Mouse (Mus musculus) erythroblast, adult 5-6 weeks (primary cell): ENCODE results near the gene Usp35. TPM values are rescaled to one million over a fixed set of nuclear protein-coding genes. Genes with fewer than 3 reads are reported as not detected.

Source experiments
- ATAC-seq: replicated peaks from 2 replicates; pipeline ENCODE4 v1.8.0; 2016; ENCODE audit warnings: moderate number of reproducible peaks, mild to moderate bottlenecking, moderate TSS enrichment, inconsistent platforms; ENCODE audit not compliant: poor library complexity, low FRiP score, severe bottlenecking
- total RNA-seq, 2 experiments: library from RNA; stranded (forward) in 1 of 2; stranded (reverse) in 1 of 2; fragments of 150-400 nt in 1 of 2; fragments of 200-764, 138-1000 nt in 1 of 2; gene quantifications; 2 replicates each; pipeline versions ENCODE4 v1.2.3 to v1.2.4; 2015 to 2017; ENCODE audit warnings: low replicate concordance in 2 of 2

Usp35 gene
- total RNA-seq, 2 experiments from 2014 or later = 0.26 to 0.38 TPM

DNA sequence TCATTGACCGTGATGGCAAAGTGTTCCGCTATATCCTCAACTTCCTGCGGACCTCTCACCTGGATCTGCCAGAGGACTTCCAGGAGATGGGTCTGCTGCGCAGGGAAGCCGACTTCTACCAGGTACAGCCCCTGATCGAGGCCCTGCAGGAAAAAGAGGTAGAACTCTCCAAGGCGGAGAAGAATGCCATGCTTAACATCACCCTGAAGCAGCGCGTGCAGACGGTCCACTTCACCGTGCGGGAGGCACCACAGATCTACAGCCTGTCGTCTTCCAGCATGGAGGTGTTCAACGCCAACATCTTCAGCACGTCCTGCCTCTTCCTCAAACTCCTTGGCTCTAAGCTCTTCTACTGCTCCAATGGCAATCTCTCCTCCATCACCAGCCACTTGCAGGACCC lies 15.6 kb upstream of the Usp35 start:
- no peak for ATAC-seq

DNA sequence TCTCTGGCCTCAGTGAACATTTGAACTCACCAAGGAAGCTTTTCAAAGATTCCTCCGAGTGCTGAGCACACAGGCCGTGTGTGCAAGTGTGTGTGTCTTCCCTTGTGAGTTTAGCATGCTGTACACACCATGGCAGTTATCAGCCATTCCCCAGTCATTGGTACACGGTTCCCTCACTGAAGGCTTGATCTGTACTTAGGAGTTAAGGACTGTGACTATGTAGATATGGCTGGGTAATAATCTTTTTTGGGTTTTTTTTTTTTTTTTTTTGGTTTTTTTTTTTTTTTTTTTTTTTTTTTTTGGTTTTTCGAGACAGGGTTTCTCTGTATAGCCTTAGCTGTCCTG lies 15.0 kb upstream of the Usp35 start:
- no peak for ATAC-seq

DNA sequence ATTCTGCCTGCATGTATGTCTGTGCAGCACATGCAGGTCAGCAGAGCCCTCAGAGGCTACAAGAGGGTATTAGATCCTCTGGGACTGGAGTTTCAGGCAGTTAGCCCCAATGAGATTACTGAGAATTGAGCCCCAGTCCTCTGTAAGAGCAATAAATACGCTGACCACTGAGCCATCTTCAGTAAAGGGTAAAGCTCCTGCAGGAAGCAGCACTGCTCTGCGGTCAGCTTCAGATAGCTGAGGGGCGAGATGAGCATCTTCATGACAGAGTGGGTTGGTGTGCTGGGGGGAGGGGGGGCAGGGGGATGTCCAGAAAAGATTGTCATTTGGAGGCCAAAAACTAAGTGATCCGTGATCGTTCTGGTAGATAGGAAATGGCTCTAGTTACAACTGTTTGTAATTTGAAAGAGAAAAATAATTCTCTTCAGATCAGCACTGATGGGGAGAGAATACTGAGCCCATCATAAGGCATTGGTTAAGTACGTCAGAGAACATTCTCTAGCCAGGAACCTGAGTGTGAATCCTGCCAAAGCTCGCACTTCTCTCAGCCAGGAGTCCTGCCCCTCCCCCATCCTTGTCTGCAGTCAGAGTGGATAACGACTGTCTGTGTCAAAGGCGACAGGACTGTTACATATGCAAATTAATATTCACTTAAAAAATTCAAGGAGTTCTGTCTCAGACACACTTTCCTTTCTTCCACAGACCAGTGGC lies 14.4 kb upstream of the Usp35 start:
- no peak for ATAC-seq

DNA sequence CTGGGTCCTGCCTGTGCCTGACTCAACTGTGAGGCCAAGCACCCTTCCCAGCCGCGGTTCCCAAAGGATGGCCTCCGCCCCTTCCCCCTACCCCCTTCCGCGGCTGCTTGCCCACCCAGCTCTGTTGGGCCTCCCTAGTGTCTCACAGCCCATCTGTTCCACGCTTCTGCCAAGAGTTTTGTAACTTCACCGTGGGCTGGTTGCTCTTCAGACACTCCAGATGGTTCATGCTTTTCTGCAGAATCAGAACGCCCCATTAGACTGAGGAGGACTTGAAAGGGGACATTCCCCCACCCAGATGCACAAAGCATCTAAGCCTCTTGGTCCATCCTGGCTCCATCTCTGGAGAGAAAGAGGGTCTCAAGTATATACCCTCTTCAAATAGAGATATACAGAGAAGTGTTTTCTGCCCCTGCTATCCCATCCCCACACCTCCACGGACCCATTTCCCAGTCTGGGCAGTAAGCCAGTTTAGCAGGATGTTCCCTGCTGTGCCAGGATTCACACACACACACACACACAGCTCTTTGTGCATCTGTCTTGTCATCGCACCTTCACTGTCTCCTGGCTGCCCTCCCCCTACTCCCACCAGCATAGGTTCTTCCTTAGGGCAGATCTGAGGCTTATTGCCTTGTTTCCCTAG lies 13.5 kb upstream of the Usp35 start:
- no peak for ATAC-seq

DNA sequence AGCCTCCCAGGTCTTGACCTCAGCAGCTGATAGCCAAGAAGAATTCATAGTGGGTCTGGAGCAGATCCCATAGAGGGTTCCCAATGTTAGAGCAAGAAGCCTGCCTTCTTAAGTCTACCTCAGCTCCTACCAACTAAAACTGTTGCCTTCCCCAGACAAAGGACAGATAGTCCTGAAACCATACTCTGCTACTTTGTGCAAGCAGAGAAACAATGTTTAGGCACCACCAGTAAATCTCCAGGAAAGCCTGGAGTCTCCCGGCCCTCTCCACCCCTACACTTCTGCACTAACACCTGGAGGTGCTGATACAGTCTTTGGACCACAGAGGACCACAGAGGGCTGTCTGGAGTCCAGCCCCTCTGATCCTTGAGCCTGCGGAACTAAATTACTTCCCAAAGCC lies 12.8 kb upstream of the Usp35 start:
- no peak for ATAC-seq

DNA sequence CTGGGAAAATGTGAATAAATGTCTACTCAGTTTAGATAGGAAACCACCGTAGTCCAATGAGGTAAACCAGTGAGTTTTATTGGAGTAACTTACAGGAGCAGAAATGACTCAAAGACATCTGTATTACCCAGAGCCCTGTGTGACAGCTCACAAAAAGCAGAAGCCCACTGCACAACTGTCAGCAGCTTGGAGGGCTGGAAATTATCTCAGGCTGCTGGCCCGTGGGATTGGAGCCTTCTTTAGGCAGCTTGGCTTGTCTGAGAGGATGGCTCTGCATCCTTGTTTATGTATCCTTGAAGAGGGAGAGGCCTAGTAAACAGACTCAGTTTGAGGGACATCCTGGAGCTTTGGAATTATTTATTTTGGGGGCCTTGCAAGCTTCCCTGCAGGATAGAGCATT lies 11.1 kb upstream of the Usp35 start:
- no peak for ATAC-seq

DNA sequence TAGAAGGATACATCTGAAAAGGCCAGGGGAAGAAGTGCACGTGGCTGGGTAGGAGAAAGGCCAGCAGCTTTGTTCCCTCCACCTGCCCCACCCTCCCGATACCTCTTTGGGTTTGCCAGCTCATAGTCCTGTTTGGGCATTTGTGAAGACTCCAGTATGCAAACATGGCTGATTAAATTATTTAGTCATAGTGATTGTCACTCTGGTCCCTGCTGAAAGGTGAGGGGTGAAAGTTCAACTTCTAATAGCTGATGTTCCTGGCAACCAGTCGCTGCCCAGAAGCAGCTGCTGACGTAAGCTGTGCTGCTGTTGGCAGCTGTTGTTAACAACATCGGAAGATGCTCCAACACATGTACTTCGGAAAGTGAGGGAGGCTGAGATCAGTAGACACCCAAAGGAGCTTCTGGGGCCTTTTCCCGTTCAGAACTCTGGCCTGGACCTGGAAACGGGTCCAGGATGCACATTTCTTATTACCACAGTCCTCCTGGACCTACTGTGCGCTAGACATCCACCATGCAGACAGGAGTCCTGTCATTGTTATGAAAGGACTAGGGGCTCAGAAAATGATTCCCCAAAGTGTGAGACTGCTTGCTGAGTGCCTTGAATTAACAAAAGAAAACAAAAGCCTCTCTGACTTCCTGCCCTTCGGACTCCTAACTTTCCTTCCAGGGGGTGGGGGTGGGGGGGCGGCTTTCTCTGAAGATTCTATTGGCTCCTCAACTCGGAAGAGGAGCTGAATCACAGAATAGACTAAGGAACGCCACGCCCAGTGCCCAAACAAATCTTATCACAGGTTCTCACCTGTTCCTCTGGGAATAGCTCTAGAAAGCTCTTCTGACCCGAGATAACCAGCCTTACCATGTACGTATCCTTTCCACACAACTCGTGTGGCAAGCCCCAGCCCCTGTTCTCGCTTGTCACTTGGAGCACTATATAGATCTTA lies 9.4 kb upstream of the Usp35 start:
- ATAC-seq = no peak

DNA sequence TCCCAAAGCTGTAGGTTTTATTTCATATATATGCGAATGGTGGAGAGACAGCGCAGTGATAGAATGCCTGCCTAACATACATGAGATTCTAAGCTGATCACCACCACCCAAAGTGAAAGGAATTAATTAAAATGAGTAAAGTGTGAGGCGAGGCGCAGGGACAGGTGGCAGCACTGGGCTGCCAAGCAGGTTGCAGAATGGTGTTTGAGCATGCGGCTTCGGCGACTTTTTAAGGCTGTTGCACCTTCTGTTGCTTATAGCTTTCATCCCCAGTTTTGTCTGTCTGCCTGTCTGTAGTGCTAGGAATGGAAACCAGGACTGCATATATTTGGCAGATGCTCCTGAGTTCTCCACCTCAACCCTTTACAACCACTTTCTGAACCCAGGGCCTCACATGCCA lies 7.8 kb upstream of the Usp35 start:
- ATAC-seq = no peak

DNA sequence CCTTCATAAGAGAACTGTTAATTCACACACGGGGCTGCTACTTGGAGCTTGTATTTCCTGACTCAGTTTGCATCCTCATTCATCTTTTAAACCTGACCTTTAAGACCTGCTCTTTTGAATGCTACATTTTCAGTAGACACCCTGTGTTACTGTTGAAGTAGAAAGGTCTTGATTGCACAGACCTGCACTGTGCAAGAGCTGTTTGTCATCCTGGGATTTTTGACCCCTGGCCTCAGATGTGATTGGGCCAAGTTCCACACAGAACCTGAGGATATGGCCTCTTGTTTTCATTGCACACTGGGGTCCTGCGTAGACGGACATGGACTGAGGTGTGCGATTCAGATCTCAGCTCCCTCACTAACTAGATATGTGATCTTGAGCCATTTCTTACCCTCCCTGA lies 6.8 kb upstream of the Usp35 start:
- no peak for ATAC-seq

DNA sequence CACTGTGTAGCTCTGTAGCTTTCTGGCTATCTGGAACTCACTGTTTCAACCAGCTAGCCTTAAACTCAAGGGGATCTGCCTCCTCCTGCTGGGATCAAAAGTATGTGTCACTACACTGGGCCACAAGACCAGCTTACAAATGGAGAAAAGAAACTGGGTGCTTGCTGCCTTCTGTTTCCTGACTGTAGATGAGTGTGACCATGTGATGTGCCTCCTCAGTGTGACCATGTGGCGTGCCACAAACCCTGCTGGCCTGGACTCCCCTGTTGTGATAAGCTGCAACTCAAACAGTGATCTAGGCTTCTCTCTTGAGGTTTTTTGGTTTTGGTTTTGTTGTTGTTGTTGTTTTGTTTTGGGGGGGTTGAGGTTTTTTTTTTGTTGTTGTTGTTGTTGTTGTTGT lies 4.9 kb upstream of the Usp35 start:
- ATAC-seq = no peak

DNA sequence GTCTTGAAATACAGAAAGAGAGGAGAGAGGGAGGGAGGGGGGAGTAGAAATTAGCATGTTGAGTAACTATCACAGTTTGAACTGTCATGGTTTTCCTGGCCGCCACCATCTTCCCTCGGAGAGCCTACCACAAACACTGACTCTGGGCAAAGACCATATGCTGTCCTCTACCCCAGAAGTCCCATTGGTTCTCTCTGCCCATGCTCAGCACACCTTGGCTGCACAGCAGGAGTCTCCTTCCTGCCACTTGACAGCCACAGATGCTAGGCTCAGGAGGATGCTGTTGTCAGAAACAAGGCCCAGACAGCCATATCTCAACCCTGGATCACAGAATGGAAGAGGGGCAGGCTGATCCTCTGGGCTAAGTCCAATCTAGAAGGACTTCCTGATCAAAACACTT lies 2.6 kb upstream of the Usp35 start:
- ATAC-seq = no peak

DNA sequence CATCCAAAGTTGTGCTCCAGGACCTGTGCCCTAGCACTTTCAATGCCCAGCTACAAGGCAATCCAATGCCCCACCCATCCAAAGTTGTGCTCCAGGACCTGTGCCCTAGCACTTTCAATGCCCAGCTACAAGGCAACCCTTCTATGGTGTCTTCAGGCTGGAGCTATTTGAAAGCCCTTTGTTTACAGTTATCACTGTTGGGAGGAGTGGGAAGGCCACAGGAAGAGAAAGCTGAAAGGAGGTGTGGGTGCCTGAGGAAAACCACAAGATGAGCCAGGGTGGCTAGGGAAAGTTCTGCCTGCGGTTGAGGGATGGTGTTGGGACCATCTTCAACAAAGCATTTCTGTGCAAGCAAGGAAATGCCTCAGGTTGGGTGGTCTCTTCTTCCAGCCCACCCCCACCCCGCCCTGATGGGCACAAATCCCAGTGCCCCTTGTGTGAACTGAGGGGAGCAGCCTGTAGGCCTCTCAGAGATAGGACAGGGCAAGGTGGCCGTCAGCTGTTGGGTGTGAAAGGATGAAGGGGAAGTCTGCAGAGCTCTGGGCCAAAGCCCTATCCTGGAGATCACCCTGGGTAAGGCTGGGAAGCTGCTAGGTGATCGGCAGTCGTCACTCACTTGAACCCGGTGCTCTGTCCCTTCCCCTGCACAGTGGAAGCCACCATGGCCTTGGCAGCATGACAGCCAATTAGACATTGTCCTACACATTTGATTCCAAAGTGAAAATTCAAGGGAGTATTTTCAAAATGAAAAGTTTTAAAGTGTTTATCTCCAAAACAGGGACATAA lies 1.5 kb upstream of the Usp35 start:
- no peak for ATAC-seq

DNA sequence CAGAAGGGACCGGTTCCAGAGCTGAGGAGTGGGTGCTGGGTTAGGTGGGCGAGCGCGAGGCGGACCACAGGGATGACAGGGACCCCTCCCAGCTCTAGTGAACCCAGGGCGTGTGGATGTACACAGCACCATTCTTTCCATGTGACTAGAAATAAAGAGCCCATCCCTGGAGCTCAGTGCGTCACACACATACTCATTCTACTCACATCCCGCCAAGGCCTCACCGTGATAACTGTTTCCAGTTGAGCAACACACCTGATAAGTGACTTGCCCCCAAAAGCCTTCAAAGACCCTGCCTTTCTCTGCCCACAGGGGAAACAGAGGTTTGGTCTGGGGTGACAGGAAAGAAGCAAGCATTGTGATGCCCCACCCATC lies 834 bp upstream of the Usp35 start:
- no peak for ATAC-seq

DNA sequence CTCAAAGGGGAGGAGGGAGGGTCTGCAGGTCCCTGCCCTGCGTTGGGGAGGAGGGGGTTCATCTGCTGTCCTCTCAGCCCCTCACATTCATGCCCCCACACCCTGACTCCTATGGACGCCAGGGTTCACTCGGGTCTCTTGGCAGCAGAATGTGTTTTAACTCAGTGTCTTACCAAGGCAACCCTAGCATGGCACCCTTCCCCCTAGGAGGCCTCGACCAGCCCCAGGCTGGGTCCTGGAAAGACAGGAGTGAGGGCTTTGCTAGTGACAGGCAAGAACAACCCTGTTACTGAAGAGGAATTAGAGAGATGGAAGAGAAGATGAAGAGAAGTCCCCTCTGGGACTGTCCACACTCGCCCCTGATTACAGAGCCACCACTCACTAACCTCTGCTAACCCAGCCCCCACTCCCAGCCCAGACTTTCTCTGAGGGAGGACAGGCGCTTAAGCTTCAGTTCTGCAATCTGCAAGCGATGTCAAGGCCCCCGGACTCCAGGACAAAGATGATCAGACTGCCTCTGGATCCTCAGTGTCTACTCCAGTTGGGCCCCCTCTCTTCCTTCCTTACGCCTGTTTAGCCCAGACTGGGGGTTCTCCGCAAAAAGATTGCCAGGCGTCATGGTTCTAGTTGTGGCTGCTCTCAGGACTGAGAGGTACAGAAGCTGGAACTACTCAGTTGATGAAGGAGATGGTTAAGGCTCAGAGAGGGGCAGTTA lies 732 bp downstream of the Usp35 start:
- ATAC-seq = no peak

DNA sequence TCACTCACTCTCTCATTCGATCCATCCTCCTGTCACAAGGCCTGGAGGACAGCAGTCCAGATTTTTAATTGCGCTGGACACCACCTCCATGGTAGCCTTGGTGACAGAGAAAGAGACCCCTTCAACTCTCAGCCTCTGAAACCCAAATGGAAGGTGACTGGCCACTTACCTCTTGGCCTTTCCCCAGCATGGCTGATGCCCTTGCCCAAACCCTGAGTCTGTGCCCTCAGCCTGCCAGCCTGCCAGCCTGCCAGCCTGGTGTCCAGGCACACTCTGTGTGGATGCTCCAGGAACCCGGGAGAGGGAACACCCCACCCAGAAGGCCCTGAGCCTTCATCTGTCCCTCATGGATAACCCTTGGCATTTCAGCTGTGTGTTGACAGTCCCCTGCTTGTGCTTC lies 2.1 kb downstream of the Usp35 start:
- ATAC-seq = no peak

DNA sequence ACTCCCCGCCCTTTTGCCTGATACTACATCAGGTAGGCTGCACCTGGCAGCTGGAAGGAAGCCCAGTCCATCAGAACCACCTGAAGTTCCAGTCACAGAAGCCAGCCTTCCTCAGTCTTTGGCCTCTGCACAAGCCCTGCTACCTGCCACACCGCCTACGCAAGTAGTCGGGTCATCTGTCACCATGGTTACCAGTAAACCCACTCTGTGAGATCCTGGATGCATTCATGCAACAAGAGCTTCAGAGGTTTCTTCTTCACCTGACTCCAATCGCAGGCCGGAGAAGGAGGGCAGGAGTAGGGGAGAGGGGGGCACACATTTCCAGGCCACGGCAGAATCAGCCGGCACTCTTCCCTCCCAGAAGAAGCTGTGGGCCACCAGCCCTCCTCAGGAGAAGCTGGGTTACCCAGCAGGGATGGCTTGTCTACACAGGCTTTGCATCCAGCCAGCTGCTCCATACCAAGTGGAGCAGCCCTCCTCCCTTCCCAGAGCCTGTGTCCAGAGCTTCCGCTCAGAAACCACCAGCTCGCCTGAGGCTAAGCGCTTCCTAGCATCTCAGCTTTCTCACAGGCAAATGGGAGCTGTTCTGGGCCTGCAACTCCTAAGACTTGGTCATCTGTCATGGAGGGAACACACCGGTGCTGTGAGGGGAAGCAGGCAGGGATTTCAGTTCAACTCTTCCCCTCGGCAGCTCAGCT lies 2.8 kb downstream of the Usp35 start:
- no peak for ATAC-seq

DNA sequence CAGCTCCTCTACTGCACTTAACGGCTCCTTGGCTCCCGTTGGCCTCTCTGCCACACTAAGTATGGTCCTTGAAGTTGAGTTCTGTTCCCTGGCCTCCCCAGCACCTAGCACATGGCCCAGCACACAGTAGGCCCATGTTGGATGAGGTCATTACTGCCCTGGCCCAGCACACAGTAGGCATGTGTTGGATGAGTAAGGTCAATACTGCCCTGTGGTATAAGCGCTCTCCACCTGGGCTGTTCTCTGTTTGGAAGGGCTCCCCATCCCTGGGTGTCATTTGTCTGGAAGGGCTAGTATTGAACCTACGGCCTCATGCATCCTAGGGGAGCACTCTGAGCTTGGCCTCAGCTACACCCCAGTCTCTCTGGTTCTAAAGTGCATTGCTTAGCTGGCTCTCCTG lies 4.4 kb downstream of the Usp35 start:
- no peak for ATAC-seq

DNA sequence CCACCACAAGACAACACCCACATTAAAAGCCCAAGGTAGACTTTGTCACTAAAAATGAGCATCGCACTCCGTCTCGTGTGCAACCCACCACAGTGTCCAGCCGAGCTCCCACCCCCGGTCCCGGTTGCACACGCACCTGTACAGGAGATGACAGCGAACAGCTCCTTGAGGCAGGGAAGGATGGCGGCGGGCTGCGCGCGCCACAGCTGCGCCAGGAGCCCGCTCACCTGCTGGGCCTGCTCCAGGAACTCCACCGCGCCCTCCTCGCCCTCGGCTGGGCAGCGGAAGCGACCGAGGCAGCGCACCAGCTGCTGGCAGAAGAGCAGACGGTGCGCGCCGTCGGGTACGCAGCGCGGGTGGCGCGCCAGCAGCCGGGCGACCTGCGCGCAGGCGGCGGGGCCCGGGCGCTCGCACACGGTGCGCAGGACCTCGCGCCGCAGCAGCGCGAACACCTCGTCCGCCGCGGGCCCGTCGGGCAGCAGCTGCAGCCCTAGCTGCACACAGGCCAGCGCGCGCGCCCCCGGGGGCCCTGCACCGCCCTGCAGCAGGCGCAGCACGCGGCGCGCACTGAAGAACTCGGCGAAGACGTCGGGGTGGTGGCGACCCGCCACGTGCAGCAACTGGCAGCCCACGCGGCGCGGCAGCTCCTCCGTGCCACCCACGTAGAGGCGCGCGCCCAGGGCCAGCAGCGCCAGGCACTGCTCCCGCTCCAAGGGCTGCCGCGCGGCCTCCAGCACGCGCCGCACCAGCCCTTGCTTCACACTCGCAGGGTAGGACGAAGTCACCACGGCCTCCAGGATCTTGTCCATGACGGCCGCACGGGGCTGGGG lies 6.4 kb downstream of the Usp35 start:
- no peak for ATAC-seq
